Mouse (Mus musculus) heart, adult 2 months (tissue): ENCODE measurements at regions not wholly inside any gene's neighbourhood (a gene's known extent, or its start where the extent isn't known, plus 50 kb on each side); places are given as distances from the start of the nearest gene placed in this dataset.

Experiments used
- CTCF ChIP-seq: fragments of 200-600 bp; IDR thresholded peaks from 2 replicates; pipeline ENCODE4 v1.8.1; 2022; ENCODE audit warnings: antibody characterized with exemption, mild to moderate bottlenecking, moderate library complexity
- POLR2A ChIP-seq: fragments of 200-500 bp; IDR thresholded peaks from 2 replicates; pipeline ENCODE4 v1.6.1; 2011; ENCODE audit warnings: mild to moderate bottlenecking, low read depth, low read length, control low read depth; ENCODE audit not compliant: insufficient read depth

GRCm38 (mm10) chr13:79801591-79801990, 1081.6 kb upstream of the Arrdc3 start:
- no peak for TF ChIP-seq POLR2A
- no peak for TF ChIP-seq CTCF
